In the genomic region with DNA sequence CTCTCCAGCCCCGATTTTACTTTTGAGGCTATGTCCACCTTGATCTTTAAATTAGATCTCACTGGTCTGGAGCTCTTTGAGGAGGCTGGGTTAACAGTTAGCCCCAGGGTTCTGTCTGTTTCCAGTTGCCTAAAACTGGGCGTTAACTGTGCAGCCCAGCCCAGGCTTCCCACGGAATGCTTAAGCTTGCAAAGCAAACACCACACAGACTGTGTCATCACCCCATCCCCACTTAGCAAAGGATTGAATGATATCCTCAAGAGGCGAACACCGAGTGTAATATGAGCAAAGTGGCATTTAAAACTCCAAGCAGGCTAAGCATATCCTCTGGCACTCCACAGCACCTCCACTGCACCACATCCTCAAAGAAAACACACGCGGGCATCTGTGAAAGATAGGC, we compare ENCODE assay signal across 12 mouse cellular contexts.
"Had no signal": no experiment of that assay in that cellular context is flagged by ENCODE, and none has a peak within 500 bp of the region (broad histone marks: within the 10 kb centered on the region; RNA-seq: fewer than 3 reads in every experiment).

No protein-coding gene starts in this region.

- ATAC-seq: midbrain, embryonic 13.5 days had no signal

- DNase-seq: kidney, adult 11 months; kidney, postnatal 36 days; lung, embryonic 14.5 days; lung, postnatal 36 days; right cerebral cortex, adult 18-20 months; right cerebral cortex, postnatal 25 days; thymus, adult 18-20 months; thymus, postnatal 14 days had no signal

- H3K4me1 ChIP-seq: limb, embryonic 12.5 days; midbrain, embryonic 13.5 days; neural tube, embryonic 15.5 days had no signal

- H3K36me3 ChIP-seq: limb, embryonic 12.5 days; midbrain, embryonic 13.5 days; neural tube, embryonic 15.5 days had no signal

- H3K27ac ChIP-seq: kidney, postnatal 0 days; limb, embryonic 12.5 days; midbrain, embryonic 13.5 days; neural tube, embryonic 15.5 days had no signal

- H3K4me3 ChIP-seq: limb, embryonic 12.5 days; midbrain, embryonic 13.5 days; neural tube, embryonic 15.5 days had no signal

- H3K9me3 ChIP-seq: limb, embryonic 12.5 days; midbrain, embryonic 13.5 days; neural tube, embryonic 15.5 days had no signal

- H3K4me2 ChIP-seq: limb, embryonic 12.5 days; lung, embryonic 14.5 days; midbrain, embryonic 13.5 days; neural tube, embryonic 15.5 days had no signal

- H3K9ac ChIP-seq: limb, embryonic 12.5 days; lung, embryonic 14.5 days; midbrain, embryonic 13.5 days; neural tube, embryonic 15.5 days had no signal

- H3K27me3 ChIP-seq: limb, embryonic 12.5 days; midbrain, embryonic 13.5 days; neural tube, embryonic 15.5 days had no signal
